Mouse (Mus musculus): ENCODE results near the gene Gm45140.

Gm45140 gene

GRCm38 (mm10) chr6:87740496-87740895, 95.1 kb downstream of the Gm45140 start:
- no peak for DNase-seq (ENCODE audit: low spot score)

GRCm38 (mm10) chr6:87739898-87740297, 95.7 kb downstream of the Gm45140 start:
- no peak for DNase-seq (ENCODE audit: low spot score)

All from ovary, postnatal 36 days (tissue).